Mouse (Mus musculus): ENCODE results near the gene Slc35a1. TPM values are rescaled to one million over a fixed set of nuclear protein-coding genes. Genes with fewer than 3 reads are reported as not detected.
"Not testable (repeated sequence)": the region's sequence is repeated elsewhere in the genome, so short reads cannot be mapped to it uniquely, and the experiment has no call there.

Slc35a1 gene
- 22.9 and 33.0 TPM in 2 replicates for polyA plus RNA-seq (2014; fragmentation: Nextera tagmentation; extraction: Ambion mirVana)

DNA sequence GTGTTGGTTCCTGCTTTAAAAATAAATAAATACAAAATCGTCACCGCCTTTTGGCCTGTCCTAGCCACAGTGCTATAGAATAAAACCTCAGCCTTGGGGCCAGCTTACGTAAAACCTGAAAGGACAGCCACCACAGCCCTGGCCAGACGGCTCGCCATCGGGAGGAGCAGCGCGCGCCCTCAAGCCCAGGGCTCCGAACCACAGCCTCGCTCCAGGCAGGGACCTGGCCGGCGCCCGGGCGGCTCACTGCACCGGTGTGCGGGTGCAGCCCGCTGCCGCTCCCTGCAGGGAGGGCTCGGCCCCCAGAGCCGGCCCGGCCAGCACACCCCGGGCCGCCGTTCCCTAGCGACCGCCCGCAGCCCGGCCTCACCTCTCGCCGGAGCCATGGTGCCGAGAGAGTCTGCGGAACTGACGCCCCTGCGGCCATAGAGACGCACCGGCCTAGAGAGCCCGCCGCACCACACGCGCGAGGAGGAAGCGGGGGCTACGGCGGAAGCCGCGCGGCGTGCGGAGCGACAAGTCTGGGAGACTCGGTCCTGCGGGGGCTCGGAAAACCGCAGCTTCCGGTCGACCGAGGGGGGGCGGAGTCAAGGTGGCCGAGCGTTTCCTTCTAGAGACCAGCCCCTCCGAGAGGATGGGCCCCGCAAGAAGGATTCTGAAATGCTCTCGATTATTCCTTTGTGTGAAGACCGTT lies at the start of gene Slc35a1:
TSS of gene Slc35a1 (minus strand) at position 565 of the 694 bp plus-strand sequence.
- Histone ChIP-seq H3K9me3 (replicated peaks; ENCODE audit: control insufficient read depth, low read length) (no peaks in the 10 kb centered on the region), H3K4me3 (ENCODE audit: low read depth, low read length) (peak within 1 kb of the TSS; percentile 80), H3K27me3 (replicated peaks; ENCODE audit: control insufficient read depth, insufficient read depth, low read length) (no peaks in the 10 kb centered on the region), H3K36me3 (ENCODE audit: control insufficient read depth, insufficient read depth, low read length) (peaks cover 9% of the 10 kb centered on the region), H3K4me1 (ENCODE audit: control insufficient read depth, insufficient read depth, low read length) (peaks cover 5% of the 10 kb centered on the region; the same call in 1 of the 2 replicates), H3K27ac (ENCODE audit: low read depth, low read length) (peak within 1 kb of the TSS; percentile 95), H3K4me2 (ENCODE audit: low read length) (peak within 1 kb of the TSS; percentile 61), H3K9ac (ENCODE audit: low read length) (peak within 1 kb of the TSS; percentile 94)
- peak; percentile 95 for DNase-seq (ENCODE audit: low spot score)
- peak; percentile 98 for ATAC-seq
- WGBS: under 1% methylated on average over 65 of the region's 65 CpGs

DNA sequence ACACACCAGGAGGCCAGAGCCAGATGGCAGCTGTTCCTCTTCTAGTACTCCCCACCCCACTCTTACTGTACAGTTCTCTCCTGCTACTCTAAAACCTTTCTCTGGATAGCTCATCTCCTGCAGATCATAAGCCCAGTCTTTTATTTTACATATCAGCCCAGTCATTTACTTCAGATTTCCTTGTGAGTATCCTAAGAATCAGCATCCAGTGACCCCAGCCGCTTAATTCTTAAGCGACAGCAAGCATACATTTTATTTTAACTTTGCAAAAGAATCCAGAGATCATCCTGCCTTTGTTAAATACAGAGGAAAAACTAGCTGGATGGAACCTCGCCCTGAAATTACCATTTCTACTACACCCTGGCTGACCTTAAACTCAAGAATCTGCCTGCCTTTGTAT lies 47.2 kb upstream of the Slc35a1 start:
- H3K27ac ChIP-seq (ENCODE audit: low read depth, low read length): no peak overlapping the region
- DNase-seq (ENCODE audit: low spot score) (no peak), ATAC-seq (no peak)
- WGBS: 86% methylated on average over 3 of the region's 3 CpGs
- no peaks in the 10 kb centered on the region for H3K36me3 ChIP-seq (ENCODE audit: control insufficient read depth, insufficient read depth, low read length)
- H3K9me3 ChIP-seq (replicated peaks; ENCODE audit: control insufficient read depth, low read length): no peaks in the 10 kb centered on the region
- H3K4me1 ChIP-seq (ENCODE audit: control insufficient read depth, insufficient read depth, low read length): 0 out of 2 replicates have a peak, but pooled peaks cover 6% of the 10 kb centered on the region
- no peak overlapping the region for H3K4me3 ChIP-seq (ENCODE audit: low read depth, low read length)
- no peak overlapping the region for H3K4me2 ChIP-seq (ENCODE audit: low read length)
- H3K9ac ChIP-seq (ENCODE audit: low read length): no peak overlapping the region
- no peaks in the 10 kb centered on the region for H3K27me3 ChIP-seq (replicated peaks; ENCODE audit: control insufficient read depth, insufficient read depth, low read length)

DNA sequence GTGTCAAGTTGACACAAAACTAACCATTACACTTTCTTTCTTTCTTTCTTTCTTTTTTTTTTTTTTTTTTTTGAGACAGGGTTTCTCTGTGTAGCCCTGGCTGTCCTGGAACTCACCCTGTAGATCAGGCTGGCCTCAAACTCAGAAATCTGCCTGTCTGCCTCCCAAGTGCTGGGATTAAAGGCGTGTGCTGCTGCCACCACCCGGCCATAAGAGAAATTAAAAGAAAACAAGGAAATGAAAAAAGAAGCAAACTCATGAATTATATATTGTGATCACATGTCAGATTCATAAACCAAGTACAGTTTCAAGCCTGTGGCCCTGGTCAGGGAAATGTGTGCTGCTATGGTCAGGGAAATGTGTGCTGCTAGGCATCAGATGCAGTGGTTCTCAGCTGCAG lies 46.2 kb upstream of the Slc35a1 start:
- H3K27me3 ChIP-seq (replicated peaks; ENCODE audit: control insufficient read depth, insufficient read depth, low read length); H3K9ac ChIP-seq (ENCODE audit: low read length); DNase-seq (ENCODE audit: low spot score); H3K4me2 ChIP-seq (ENCODE audit: low read length); H3K36me3 ChIP-seq (ENCODE audit: control insufficient read depth, insufficient read depth, low read length); H3K9me3 ChIP-seq (replicated peaks; ENCODE audit: control insufficient read depth, low read length); H3K27ac ChIP-seq (ENCODE audit: low read depth, low read length); H3K4me1 ChIP-seq (ENCODE audit: control insufficient read depth, insufficient read depth, low read length); H3K4me3 ChIP-seq (ENCODE audit: low read depth, low read length); ATAC-seq: not testable (repeated sequence)
- WGBS: 26% methylated on average over 2 of the region's 2 CpGs

DNA sequence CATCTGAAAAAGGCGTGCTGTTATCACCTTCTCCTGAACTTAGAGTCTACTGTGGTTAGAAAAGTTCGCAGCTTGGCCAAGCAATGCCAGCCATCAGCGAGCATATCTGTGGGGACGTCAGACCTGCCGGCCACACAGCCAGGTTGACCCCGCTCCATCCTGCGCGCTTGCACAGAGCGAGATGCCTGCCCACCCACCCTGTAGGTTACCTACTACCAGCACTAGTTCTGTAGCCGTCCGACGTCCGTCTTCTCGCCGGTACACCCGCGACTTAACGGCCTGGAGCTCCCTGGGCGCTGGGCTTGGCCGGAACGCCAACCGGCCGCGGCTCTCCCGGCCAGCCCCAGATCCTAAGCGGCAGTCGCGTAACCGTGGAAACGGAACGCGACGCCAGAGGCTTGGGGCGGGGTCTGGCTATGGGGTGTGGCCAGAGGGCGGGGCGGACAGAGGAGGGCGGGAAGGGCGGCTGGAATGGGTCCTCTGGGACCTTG lies 42.7 kb upstream of the Slc35a1 start, which contains the start of gene Cfap206:
TSS of gene Cfap206 (minus strand) at position 356 of the 491 bp plus-strand sequence.
- H3K9me3 ChIP-seq (replicated peaks; ENCODE audit: control insufficient read depth, low read length): no peaks in the 10 kb centered on the region
- H3K9ac ChIP-seq (ENCODE audit: low read length): peak within 1 kb of the TSS; percentile 58
- H3K4me1 ChIP-seq (ENCODE audit: control insufficient read depth, insufficient read depth, low read length): 0 out of 2 replicates have a peak, but pooled peaks cover 6% of the 10 kb centered on the region
- DNase-seq (ENCODE audit: low spot score) (peak; percentile 78), ATAC-seq (peak; percentile 98)
- H3K27me3 ChIP-seq (replicated peaks; ENCODE audit: control insufficient read depth, insufficient read depth, low read length): no peaks in the 10 kb centered on the region
- H3K27ac ChIP-seq (ENCODE audit: low read depth, low read length): no peak within 1 kb of the TSS
- under 1% methylated on average over 38 of the region's 38 CpGs for WGBS
- H3K36me3 ChIP-seq (ENCODE audit: control insufficient read depth, insufficient read depth, low read length): no peaks in the 10 kb centered on the region
- H3K4me2 ChIP-seq (ENCODE audit: low read length): peak within 1 kb of the TSS; percentile 91
- H3K4me3 ChIP-seq (ENCODE audit: low read depth, low read length): peak within 1 kb of the TSS; percentile 43

DNA sequence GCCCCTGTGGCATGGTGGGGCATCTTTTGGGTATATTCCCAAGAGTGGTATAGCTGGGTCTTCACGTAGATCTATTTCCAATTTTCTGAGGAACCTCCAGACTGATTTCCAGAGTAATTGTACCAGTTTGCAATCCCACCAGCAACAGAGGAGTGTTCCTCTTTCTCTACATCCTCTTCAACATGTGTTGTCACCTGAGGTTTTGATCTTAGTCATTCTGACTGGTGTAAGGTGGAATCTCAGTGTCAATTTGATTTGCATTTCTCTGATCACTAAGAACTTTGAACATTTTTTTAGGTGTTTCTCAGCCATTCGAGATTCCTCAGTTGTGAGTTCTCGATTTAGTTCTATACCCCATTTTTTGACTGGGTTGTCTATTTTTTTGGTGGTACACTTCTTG lies 38.5 kb upstream of the Slc35a1 start:
- 94% methylated on average over 3 of the region's 3 CpGs for WGBS
- not testable (repeated sequence) for H3K9me3 ChIP-seq (replicated peaks; ENCODE audit: control insufficient read depth, low read length); H3K36me3 ChIP-seq (ENCODE audit: control insufficient read depth, insufficient read depth, low read length); H3K9ac ChIP-seq (ENCODE audit: low read length); H3K4me1 ChIP-seq (ENCODE audit: control insufficient read depth, insufficient read depth, low read length); H3K4me3 ChIP-seq (ENCODE audit: low read depth, low read length); ATAC-seq; H3K27ac ChIP-seq (ENCODE audit: low read depth, low read length); DNase-seq (ENCODE audit: low spot score); H3K4me2 ChIP-seq (ENCODE audit: low read length); H3K27me3 ChIP-seq (replicated peaks; ENCODE audit: control insufficient read depth, insufficient read depth, low read length)

DNA sequence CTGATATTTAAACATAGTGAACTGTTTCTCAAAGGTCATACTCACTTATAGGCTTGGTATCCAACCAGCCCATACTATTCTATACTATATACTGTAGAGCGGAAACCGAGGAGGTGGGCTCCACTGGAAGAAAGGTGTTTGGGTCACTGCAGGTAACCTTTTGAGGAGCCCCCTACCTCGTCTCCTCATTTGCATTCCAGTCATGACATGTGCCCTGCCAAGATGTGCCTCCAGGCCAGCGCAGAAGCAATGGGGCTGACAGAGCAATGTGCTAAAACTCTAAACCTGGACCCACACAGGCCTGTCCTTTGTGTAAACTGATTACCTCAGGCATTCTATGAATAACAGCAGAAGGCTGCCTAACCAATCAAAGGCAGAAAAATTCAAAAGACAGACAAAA lies 37.1 kb upstream of the Slc35a1 start:
- no peak for DNase-seq (ENCODE audit: low spot score)
- no peak overlapping the region for H3K27ac ChIP-seq (ENCODE audit: low read depth, low read length)
- no peak overlapping the region for H3K9ac ChIP-seq (ENCODE audit: low read length)
- H3K27me3 ChIP-seq (replicated peaks; ENCODE audit: control insufficient read depth, insufficient read depth, low read length): no peaks in the 10 kb centered on the region
- no peak for ATAC-seq
- H3K4me2 ChIP-seq (ENCODE audit: low read length): no peak overlapping the region
- no peaks in the 10 kb centered on the region for H3K36me3 ChIP-seq (ENCODE audit: control insufficient read depth, insufficient read depth, low read length)
- H3K4me3 ChIP-seq (ENCODE audit: low read depth, low read length): no peak overlapping the region
- peaks cover 2% of the 10 kb centered on the region; the same call in 1 of the 2 replicates for H3K9me3 ChIP-seq (replicated peaks; ENCODE audit: control insufficient read depth, low read length)
- H3K4me1 ChIP-seq (ENCODE audit: control insufficient read depth, insufficient read depth, low read length): no peaks in the 10 kb centered on the region
- WGBS: 54% methylated on average over 4 of the region's 4 CpGs

DNA sequence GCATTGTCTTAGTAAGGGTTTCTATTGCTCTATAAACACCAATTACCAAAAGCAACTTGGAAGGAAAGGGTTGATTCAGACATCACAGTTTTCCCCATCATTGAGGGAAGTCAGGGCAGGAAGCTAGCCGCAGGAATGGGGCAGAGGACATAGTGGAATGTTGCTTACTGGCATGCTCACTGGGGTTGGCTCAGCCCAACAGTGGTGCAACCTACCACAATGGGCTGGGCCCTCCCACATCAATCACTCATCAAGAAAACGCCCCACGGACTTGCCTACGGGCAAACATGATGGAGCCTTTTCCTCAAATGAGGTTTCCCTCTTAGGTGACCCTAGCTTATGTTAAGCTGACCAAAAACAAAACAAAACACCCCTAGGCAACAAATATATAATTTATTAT lies 35.9 kb upstream of the Slc35a1 start:
- Histone ChIP-seq H3K36me3 (ENCODE audit: control insufficient read depth, insufficient read depth, low read length) (no peaks in the 10 kb centered on the region), H3K9me3 (replicated peaks; ENCODE audit: control insufficient read depth, low read length) (peaks cover 5% of the 10 kb centered on the region; the same call in 1 of the 2 replicates), H3K9ac (ENCODE audit: low read length) (no peak overlapping the region), H3K27me3 (replicated peaks; ENCODE audit: control insufficient read depth, insufficient read depth, low read length) (no peaks in the 10 kb centered on the region), H3K4me3 (ENCODE audit: low read depth, low read length) (no peak overlapping the region), H3K4me1 (ENCODE audit: control insufficient read depth, insufficient read depth, low read length) (no peaks in the 10 kb centered on the region), H3K4me2 (ENCODE audit: low read length) (no peak overlapping the region), H3K27ac (ENCODE audit: low read depth, low read length) (no peak overlapping the region)
- WGBS: 70% methylated on average over 4 of the region's 4 CpGs
- ATAC-seq: no peak
- no peak for DNase-seq (ENCODE audit: low spot score)

DNA sequence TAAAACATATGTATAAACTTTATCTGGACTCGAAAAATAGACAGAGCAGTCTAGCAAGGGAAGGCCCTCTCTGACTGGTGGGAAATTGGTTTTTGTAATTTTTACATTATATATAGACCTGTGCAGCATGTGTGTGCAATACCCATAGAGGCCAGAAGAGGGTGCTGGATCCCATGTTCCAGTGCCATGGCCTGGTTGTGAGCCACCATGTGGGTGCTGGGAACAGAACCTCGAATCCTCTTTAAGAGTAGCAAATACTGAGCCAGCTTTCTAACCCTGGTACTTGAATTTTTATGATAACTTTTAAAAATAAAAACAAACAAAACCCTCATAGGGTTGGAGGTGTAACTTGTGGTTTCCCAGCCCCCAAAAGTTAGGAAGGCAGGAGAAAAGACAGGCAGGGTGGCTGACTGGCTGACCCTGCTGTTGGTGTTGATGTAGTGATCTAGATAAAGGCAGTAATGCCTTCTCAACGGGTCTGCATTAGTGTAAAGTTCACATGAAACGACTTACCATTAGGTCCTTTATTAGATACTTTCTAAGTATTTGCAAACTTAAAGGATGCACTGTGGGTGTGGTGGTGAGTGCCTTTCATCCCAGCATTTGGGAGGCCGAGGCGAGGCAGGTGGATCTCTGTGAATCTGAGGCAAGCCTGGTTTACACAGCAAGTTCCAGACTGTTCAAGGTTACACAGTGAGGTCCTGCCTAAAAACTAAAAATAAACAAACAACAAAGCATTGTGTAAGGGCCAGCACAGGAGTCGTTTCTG lies 33.1 kb upstream of the Slc35a1 start:
- ATAC-seq (no peak), DNase-seq (ENCODE audit: low spot score) (no peak)
- H3K4me2 ChIP-seq (ENCODE audit: low read length): no peak overlapping the region
- peaks cover 5% of the 10 kb centered on the region; the same call in 1 of the 2 replicates for H3K9me3 ChIP-seq (replicated peaks; ENCODE audit: control insufficient read depth, low read length)
- no peak overlapping the region for H3K9ac ChIP-seq (ENCODE audit: low read length)
- no peaks in the 10 kb centered on the region for H3K27me3 ChIP-seq (replicated peaks; ENCODE audit: control insufficient read depth, insufficient read depth, low read length)
- H3K36me3 ChIP-seq (ENCODE audit: control insufficient read depth, insufficient read depth, low read length): no peaks in the 10 kb centered on the region
- WGBS: 91% methylated on average over 7 of the region's 7 CpGs
- H3K27ac ChIP-seq (ENCODE audit: low read depth, low read length): no peak overlapping the region
- no peaks in the 10 kb centered on the region for H3K4me1 ChIP-seq (ENCODE audit: control insufficient read depth, insufficient read depth, low read length)
- no peak overlapping the region for H3K4me3 ChIP-seq (ENCODE audit: low read depth, low read length)
